Mouse (Mus musculus): ENCODE data around the gene Plekhg1. TPM values are rescaled to one million over a fixed set of nuclear protein-coding genes. Genes with fewer than 3 reads are reported as not detected.
A peak's percentile ranks its signal among the peaks of the same experiment; 100 is the strongest.

Gene Plekhg1
- total and polyA plus RNA-seq, 2 experiments from 2014 or later, result 6.8 to 14.8 TPM

DNA sequence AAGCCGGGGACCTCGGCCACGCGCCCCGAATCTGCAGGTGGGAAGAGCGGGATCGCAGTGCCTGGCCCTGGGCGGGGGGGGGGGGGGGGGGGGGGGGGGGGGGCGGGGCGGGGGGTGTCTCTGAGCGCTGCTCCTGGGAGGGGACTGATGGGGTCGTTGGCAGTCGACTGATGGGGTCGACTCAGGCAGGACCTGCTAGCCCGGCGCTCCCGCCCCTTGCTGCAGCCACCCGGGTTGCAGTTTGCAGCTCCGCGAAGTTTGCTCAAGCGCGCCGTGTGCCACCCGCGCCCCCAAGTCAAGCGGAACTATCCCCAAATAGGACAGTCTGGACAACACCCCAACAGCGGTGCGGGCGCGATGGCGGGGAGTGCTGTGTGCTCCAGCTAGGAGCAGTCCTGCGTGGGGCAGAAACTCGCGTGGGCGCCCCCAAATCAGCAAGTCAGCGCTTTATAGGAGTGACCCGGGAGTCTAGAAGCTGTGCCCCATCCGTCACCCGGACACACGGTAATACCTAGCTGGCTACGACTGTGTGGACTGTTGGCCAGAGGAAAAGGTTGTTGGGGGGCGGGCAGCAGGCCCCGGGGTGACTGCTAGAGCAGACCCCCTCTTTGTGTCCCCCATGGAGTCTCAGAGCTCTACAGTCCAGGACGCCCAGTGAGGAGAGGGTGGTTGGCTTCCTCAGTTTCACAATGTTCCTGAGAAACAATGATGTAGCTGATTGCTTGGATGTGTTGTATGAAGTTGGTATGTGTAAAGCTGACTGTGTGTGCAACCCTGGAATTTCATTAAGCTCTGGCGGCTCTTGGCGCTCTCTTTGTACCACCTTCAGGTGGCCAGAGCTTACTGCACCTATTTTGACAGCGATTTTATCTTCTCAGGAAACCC is 582 bp downstream of the Plekhg1 start:
- TF ChIP-seq CTCF (IDR thresholded peaks at IDR 0.05; ENCODE audit: low read depth), result peak; percentile 83
- peak overlapping the region; percentile 82 for H3K27ac ChIP-seq
- H3K4me2 ChIP-seq (ENCODE audit: low read depth, low read length), result peak overlapping the region; percentile 98
- H3K9ac ChIP-seq (replicated peaks; ENCODE audit: low read length), result peak overlapping the region; percentile 55
- H3K36me3 ChIP-seq (ENCODE audit: insufficient read depth, low read length), result no peaks in the 10 kb centered on the region
- no peaks in the 10 kb centered on the region for H3K4me1 ChIP-seq (ENCODE audit: insufficient read depth, low read length)
- peak overlapping the region; percentile 75 for H3K4me3 ChIP-seq (ENCODE audit: low read length)
- WGBS, result under 1% methylated on average over 36 of the region's 47 CpGs
- no peaks in the 10 kb centered on the region for H3K27me3 ChIP-seq (ENCODE audit: insufficient read depth, low read length)
- DNase-seq (ENCODE audit: low spot score) (peak; percentile 87), ATAC-seq (peak; percentile 77)
- no peaks in the 10 kb centered on the region for H3K9me3 ChIP-seq (ENCODE audit: low read length)

GRCm38 (mm10) chr10:3741791-3742190 is 1.6 kb downstream of the Plekhg1 start:
- Histone ChIP-seq H3K9ac (replicated peaks; ENCODE audit: low read length) (0 out of 2 replicates have a peak overlapping the region, but pooled peaks have one; percentile 5), H3K9me3 (ENCODE audit: low read length) (no peaks in the 10 kb centered on the region), H3K4me1 (ENCODE audit: insufficient read depth, low read length) (no peaks in the 10 kb centered on the region), H3K36me3 (ENCODE audit: insufficient read depth, low read length) (no peaks in the 10 kb centered on the region), H3K27ac (no peak overlapping the region), H3K27me3 (ENCODE audit: insufficient read depth, low read length) (no peaks in the 10 kb centered on the region), H3K4me3 (ENCODE audit: low read length) (peak overlapping the region; percentile 75), H3K4me2 (ENCODE audit: low read depth, low read length) (peak overlapping the region; percentile 98)
- ATAC-seq (no peak), DNase-seq (ENCODE audit: low spot score) (no peak)
- WGBS, result 14% methylated on average over 5 of the region's 5 CpGs
- TF ChIP-seq CTCF (IDR thresholded peaks at IDR 0.05; ENCODE audit: low read depth), result no peak

GRCm38 (mm10) chr10:3743069-3743468 is 2.9 kb downstream of the Plekhg1 start:
- Histone ChIP-seq H3K4me2 (ENCODE audit: low read depth, low read length) (0 out of 2 replicates have a peak overlapping the region, but pooled peaks have one; percentile 3), H3K4me1 (ENCODE audit: insufficient read depth, low read length) (no peaks in the 10 kb centered on the region), H3K27me3 (ENCODE audit: insufficient read depth, low read length) (no peaks in the 10 kb centered on the region), H3K4me3 (ENCODE audit: low read length) (no peak overlapping the region), H3K27ac (no peak overlapping the region), H3K9ac (replicated peaks; ENCODE audit: low read length) (no peak overlapping the region), H3K36me3 (ENCODE audit: insufficient read depth, low read length) (no peaks in the 10 kb centered on the region), H3K9me3 (ENCODE audit: low read length) (no peaks in the 10 kb centered on the region)
- no peak for TF ChIP-seq CTCF (IDR thresholded peaks at IDR 0.05; ENCODE audit: low read depth)
- WGBS, result 61% methylated on average over 2 of the region's 2 CpGs
- ATAC-seq (no peak), DNase-seq (ENCODE audit: low spot score) (no peak)

- Histone ChIP-seq H3K27ac (no peak overlapping the region), H3K36me3 (ENCODE audit: insufficient read depth, low read length) (no peaks in the 10 kb centered on the region), H3K9me3 (ENCODE audit: low read length) (no peaks in the 10 kb centered on the region), H3K4me1 (ENCODE audit: insufficient read depth, low read length) (no peaks in the 10 kb centered on the region), H3K9ac (replicated peaks; ENCODE audit: low read length) (no peak overlapping the region), H3K4me3 (ENCODE audit: low read length) (no peak overlapping the region), H3K4me2 (ENCODE audit: low read depth, low read length) (no peak overlapping the region), H3K27me3 (ENCODE audit: insufficient read depth, low read length) (no peaks in the 10 kb centered on the region)
- DNase-seq (ENCODE audit: low spot score), result peak; percentile 23
- no peak for ATAC-seq
- TF ChIP-seq CTCF (IDR thresholded peaks at IDR 0.05; ENCODE audit: low read depth), result no peak
- WGBS, result 33% methylated on average over 5 of the region's 5 CpGs
These were observed 3.7 kb downstream of the Plekhg1 start for GRCm38 (mm10) chr10:3743826-3744225.

- H3K9me3 ChIP-seq (ENCODE audit: low read length), result no peaks in the 10 kb centered on the region
- no peaks in the 10 kb centered on the region for H3K27me3 ChIP-seq (ENCODE audit: insufficient read depth, low read length)
- H3K9ac ChIP-seq (replicated peaks; ENCODE audit: low read length), result no peak overlapping the region
- no peaks in the 10 kb centered on the region for H3K36me3 ChIP-seq (ENCODE audit: insufficient read depth, low read length)
- H3K4me2 ChIP-seq (ENCODE audit: low read depth, low read length), result no peak overlapping the region
- no peak overlapping the region for H3K27ac ChIP-seq
- no peak overlapping the region for H3K4me3 ChIP-seq (ENCODE audit: low read length)
- TF ChIP-seq CTCF (IDR thresholded peaks at IDR 0.05; ENCODE audit: low read depth), result no peak
- no peaks in the 10 kb centered on the region for H3K4me1 ChIP-seq (ENCODE audit: insufficient read depth, low read length)
- no peak for ATAC-seq
- WGBS, result 45% methylated on average over 3 of the region's 3 CpGs
- DNase-seq (ENCODE audit: low spot score), result no peak
These were observed 6.8 kb downstream of the Plekhg1 start for GRCm38 (mm10) chr10:3746794-3747518.

DNA sequence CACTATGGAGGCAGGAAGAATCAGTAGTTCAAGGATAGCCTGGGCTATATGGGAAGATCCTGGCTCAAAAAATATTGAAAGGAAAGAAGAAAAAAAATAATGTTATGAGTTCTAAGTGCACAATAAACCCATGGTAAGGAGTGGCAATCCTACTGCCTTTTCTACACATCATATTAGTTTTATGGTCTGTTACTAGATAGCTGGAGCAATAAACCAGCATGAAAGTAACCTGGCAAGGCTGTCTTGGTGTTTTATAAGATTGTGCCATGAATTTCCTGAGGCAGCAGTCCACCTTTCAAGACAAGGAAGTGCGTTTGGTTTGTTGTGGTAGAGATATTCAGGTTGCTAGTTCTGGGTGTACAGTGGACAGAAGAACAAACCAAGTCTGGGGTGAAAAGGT is 9.4 kb downstream of the Plekhg1 start:
- no peak for DNase-seq (ENCODE audit: low spot score)
- H3K4me1 ChIP-seq (ENCODE audit: insufficient read depth, low read length), result no peaks in the 10 kb centered on the region
- H3K36me3 ChIP-seq (ENCODE audit: insufficient read depth, low read length), result no peaks in the 10 kb centered on the region
- H3K27ac ChIP-seq, result no peak overlapping the region
- ATAC-seq, result no peak
- H3K9ac ChIP-seq (replicated peaks; ENCODE audit: low read length), result no peak overlapping the region
- no peak for TF ChIP-seq CTCF (IDR thresholded peaks at IDR 0.05; ENCODE audit: low read depth)
- no peak overlapping the region for H3K4me2 ChIP-seq (ENCODE audit: low read depth, low read length)
- no peaks in the 10 kb centered on the region for H3K27me3 ChIP-seq (ENCODE audit: insufficient read depth, low read length)
- WGBS, result 83% methylated on average over 1 of the region's 1 CpGs
- no peak overlapping the region for H3K4me3 ChIP-seq (ENCODE audit: low read length)
- no peaks in the 10 kb centered on the region for H3K9me3 ChIP-seq (ENCODE audit: low read length)

All from hindbrain, postnatal 0 days (tissue).